Mouse (Mus musculus) embryonic stem cell, embryonic (primary cell): ENCODE measurements at regions not wholly inside any gene's neighbourhood (a gene's known extent, or its start where the extent isn't known, plus 50 kb on each side); places are given as distances from the start of the nearest gene placed in this dataset.

Source experiments
- CTCF ChIA-PET, 4 experiments: fragments of 300-600 bp in 2 of 4; fragments of 350-600 bp in 2 of 4; sonication (Branson Sonifier 250); formaldehyde crosslinking; loops; one replicate each; lab custom pipeline; 2022; ENCODE audit warnings: inconsistent platforms in 2 of 4; lab: Charles Lee
- POLR2A ChIA-PET, 4 experiments: fragments of 300-600 bp in 2 of 4; fragments of 350-600 bp in 2 of 4; sonication (Branson Sonifier 250); formaldehyde crosslinking; loops; one replicate each; lab custom pipeline; 2022; ENCODE audit warnings: antibody characterized with exemption in 4 of 4, inconsistent platforms in 1 of 4; lab: Charles Lee

GRCm38 (mm10) chr9:26060834-26061233, 579.5 kb downstream of the Eepd1 start:
- CTCF ChIA-PET: no interaction called here

GRCm38 (mm10) chr9:26077057-26077456, 595.7 kb downstream of the Eepd1 start:
- ChIA-PET POLR2A (interaction anchor here in 1 of 4 experiments (0.6 kb wide), 1 partner anchor 15 kb away, joined by 3 read pairs; no protein-coding TSS in a partner anchor), CTCF (no interaction called here)

More at GRCm38 (mm10) chr9:26060834-26061233, 579.5 kb downstream of the Eepd1 start:
- POLR2A ChIA-PET: no interaction called here

- ChIA-PET POLR2A (no interaction called here), CTCF (no interaction called here)
These were observed 605.2 kb downstream of the Eepd1 start for GRCm38 (mm10) chr9:26086524-26086923.

- POLR2A ChIA-PET: interaction anchor here in 2 of 4 experiments (0.5 to 0.6 kb wide), 2 partner anchors 15 to 238 kb away, joined by 3 read pairs; no protein-coding TSS in a partner anchor
These were observed 610.8 kb downstream of the Eepd1 start for GRCm38 (mm10) chr9:26092061-26092687.

DNA sequence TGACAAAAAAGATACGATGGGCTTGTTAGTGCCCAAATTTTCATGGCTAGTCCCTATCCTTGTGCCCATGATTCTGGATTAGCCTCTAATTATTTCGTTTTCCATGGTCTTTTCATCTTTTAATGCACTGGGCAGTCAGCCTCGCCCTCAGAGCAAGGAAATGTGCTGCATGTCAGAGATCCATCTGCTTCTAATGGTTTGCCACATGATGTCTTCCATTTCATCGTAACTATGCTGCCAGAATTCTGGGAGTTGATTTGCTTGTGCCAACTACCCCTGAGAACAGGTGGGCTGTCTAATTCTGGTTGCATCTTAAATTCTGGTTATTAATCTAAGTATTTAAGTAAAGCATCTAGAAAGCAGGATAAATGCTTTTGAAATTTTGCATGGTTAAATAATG, 622.8 kb downstream of the Eepd1 start:
- CTCF ChIA-PET: no interaction called here
- POLR2A ChIA-PET: interaction anchor here in 1 of 4 experiments (1.0 kb wide), 1 partner anchor 9 kb away, joined by 3 read pairs; no protein-coding TSS in a partner anchor

More at GRCm38 (mm10) chr9:26092061-26092687, 610.8 kb downstream of the Eepd1 start:
- CTCF ChIA-PET: no interaction called here

DNA sequence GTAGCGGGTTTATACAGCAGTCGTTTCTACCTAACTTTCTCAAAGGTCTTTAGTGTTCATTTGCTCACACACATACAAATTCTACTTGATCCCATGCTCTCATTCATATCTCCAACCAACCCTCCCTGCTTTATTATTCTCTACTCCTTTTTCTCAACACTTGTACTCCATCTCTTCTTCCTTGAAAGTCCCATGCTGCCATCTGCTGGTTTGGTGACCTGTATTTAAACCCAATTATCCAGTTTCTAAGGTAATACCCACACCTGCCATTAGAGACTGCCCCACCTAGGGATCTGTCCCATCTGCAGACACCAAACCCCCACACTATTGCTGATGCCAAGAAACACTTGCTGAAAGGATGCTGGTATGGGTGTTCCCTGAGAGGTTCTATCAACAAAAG, 611.5 kb upstream of the B3gat1 start:
- CTCF ChIA-PET: interaction anchor here in 1 of 4 experiments (1.1 kb wide), 1 partner anchor 466 kb away, joined by 3 read pairs; no protein-coding TSS in a partner anchor

DNA sequence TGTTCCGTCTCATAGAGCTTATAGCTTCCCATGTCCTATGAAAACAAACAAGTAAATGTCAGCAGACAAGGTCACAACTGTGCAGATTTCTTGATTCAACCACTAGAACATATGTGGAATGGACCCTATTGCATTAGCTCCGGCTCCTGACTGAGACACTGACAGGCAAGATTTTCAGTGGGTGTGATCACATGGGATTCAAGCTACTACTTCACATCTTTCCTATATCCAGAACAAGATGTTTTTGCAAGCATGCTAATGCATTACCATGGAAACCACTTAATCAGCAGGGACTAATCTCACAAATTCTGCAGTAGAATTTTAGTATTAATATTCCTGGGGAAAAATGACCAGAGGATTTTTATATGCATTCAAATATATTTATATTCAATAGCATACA, 598.9 kb upstream of the B3gat1 start:
- CTCF ChIA-PET: no interaction called here
- POLR2A ChIA-PET: no interaction called here

More for the DNA sequence above, 611.5 kb upstream of the B3gat1 start:
- POLR2A ChIA-PET: no interaction called here
